Mouse (Mus musculus) cerebral cortex, adult 2 months (tissue): ENCODE data around the gene Atp5mpl.

Source experiments
- WGBS: fragments of 180-500 bp; shearing (Covaris S2); methylation state at CpG from one replicate; pipeline ENCODE4 v1.1.7; 2018; 5-methylcytosine and 5-hydroxymethylcytosine counted together

The Atp5mpl gene

GRCm38 (mm10) chr12:111950486-111950885 is 16.3 kb downstream of the Atp5mpl start:
- 68% methylated on average over 5 of the region's 5 CpGs for WGBS

- WGBS: 57% methylated on average over 2 of the region's 2 CpGs
Measured at GRCm38 (mm10) chr12:111946716-111947115, 20.1 kb downstream of the Atp5mpl start.

- 67% methylated on average over 11 of the region's 15 CpGs for WGBS
Measured at GRCm38 (mm10) chr12:111945765-111946655, 20.8 kb downstream of the Atp5mpl start.

GRCm38 (mm10) chr12:111945115-111945514 is 21.7 kb downstream of the Atp5mpl start:
- 63% methylated on average over 8 of the region's 8 CpGs for WGBS

- 71% methylated on average over 17 of the region's 20 CpGs for WGBS
Measured at GRCm38 (mm10) chr12:111944065-111944987, 22.5 kb downstream of the Atp5mpl start.

- 78% methylated on average over 10 of the region's 10 CpGs for WGBS
Measured at GRCm38 (mm10) chr12:111943421-111944064, 23.2 kb downstream of the Atp5mpl start.

GRCm38 (mm10) chr12:111938623-111939177 is 28.1 kb downstream of the Atp5mpl start:
- WGBS: 93% methylated on average over 1 of the region's 1 CpGs

- WGBS: 37% methylated on average over 24 of the region's 24 CpGs
Measured at GRCm38 (mm10) chr12:111936706-111937550, 29.8 kb downstream of the Atp5mpl start.

- 83% methylated on average over 2 of the region's 2 CpGs for WGBS
Measured at GRCm38 (mm10) chr12:111933971-111934370, 32.8 kb downstream of the Atp5mpl start.

- 53% methylated on average over 11 of the region's 11 CpGs for WGBS
Measured at GRCm38 (mm10) chr12:111933032-111933704, 33.6 kb downstream of the Atp5mpl start.

GRCm38 (mm10) chr12:111932513-111932912 is 34.3 kb downstream of the Atp5mpl start:
- 82% methylated on average over 3 of the region's 3 CpGs for WGBS

GRCm38 (mm10) chr12:111931411-111932025 is 35.3 kb downstream of the Atp5mpl start:
- WGBS: 84% methylated on average over 9 of the region's 9 CpGs

- WGBS: 93% methylated on average over 18 of the region's 18 CpGs
Measured at GRCm38 (mm10) chr12:111928411-111928966, 38.3 kb downstream of the Atp5mpl start.

GRCm38 (mm10) chr12:111927338-111927737 is 39.4 kb downstream of the Atp5mpl start:
- WGBS: 43% methylated on average over 1 of the region's 1 CpGs

- WGBS: 86% methylated on average over 6 of the region's 6 CpGs
Measured at GRCm38 (mm10) chr12:111923117-111923516, 43.7 kb downstream of the Atp5mpl start.

GRCm38 (mm10) chr12:111920046-111920445 is 46.7 kb downstream of the Atp5mpl start:
- 23% methylated on average over 9 of the region's 9 CpGs for WGBS

- 53% methylated on average over 12 of the region's 12 CpGs for WGBS
Measured at GRCm38 (mm10) chr12:111916514-111917217, 50.1 kb downstream of the Atp5mpl start.

GRCm38 (mm10) chr12:111915781-111916180 is 51.0 kb downstream of the Atp5mpl start:
- WGBS: 95% methylated on average over 6 of the region's 6 CpGs

GRCm38 (mm10) chr12:111914031-111914430 is 52.7 kb downstream of the Atp5mpl start:
- WGBS: 75% methylated on average over 3 of the region's 3 CpGs
